Mouse (Mus musculus) forebrain, embryonic 14.5 days (tissue): Measurements from ENCODE around the gene Zkscan17. TPM values are rescaled to one million over a fixed set of nuclear protein-coding genes. Genes with fewer than 3 reads are reported as not detected.

Source experiments
- ATAC-seq: fragments of 200-750 bp; cut with Nextera tagmentation; 2 replicates; pipeline ENCODE4 v1.8.0; 2017; ENCODE audit warnings: mild to moderate bottlenecking, moderate library complexity
- DNase-seq: peaks from one replicate; pipeline ENCODE4 v3.0.0-alpha.2; 2015; ENCODE audit warnings: low spot score
- H3K27ac ChIP-seq: fragments of 300-500 bp; sonication (generic); 2 replicates; pipeline ENCODE4 v1.5.1; 2014; ENCODE audit warnings: low read depth, mild to moderate bottlenecking, control low read depth, low read length, moderate library complexity
- H3K27me3 ChIP-seq: fragments of 300-500 bp; sonication (generic); replicated peaks from 2 replicates; pipeline ENCODE4 v1.6.1; 2014; ENCODE audit warnings: low read length, control low read depth, mixed read lengths; ENCODE audit not compliant: control insufficient read depth, insufficient read depth
- H3K36me3 ChIP-seq: fragments of 300-500 bp; sonication (generic); 2 replicates; pipeline ENCODE4 v1.6.1; 2014; ENCODE audit warnings: low read length, control low read depth; ENCODE audit not compliant: control insufficient read depth, insufficient read depth
- H3K4me1 ChIP-seq: fragments of 300-500 bp; sonication (generic); 2 replicates; pipeline ENCODE4 v1.6.1; 2014; ENCODE audit warnings: antibody characterized with exemption, low read length, control low read depth; ENCODE audit not compliant: control insufficient read depth, insufficient read depth
- H3K4me2 ChIP-seq: fragments of 300-500 bp; sonication (generic); 2 replicates; pipeline ENCODE4 v1.6.1; 2014; ENCODE audit warnings: mild to moderate bottlenecking, control low read depth, low read length
- H3K4me3 ChIP-seq: fragments of 300-500 bp; sonication (generic); 2 replicates; pipeline ENCODE4 v1.5.1; 2014; ENCODE audit warnings: low read depth, low read length, control low read depth
- H3K9ac ChIP-seq: fragments of 300-500 bp; sonication (generic); 2 replicates; pipeline ENCODE4 v1.6.1; 2014; ENCODE audit warnings: mild to moderate bottlenecking, low read length, control low read depth, moderate library complexity
- H3K9me3 ChIP-seq: fragments of 300-500 bp; sonication (generic); replicated peaks from 2 replicates; pipeline ENCODE4 v1.6.1; 2016; ENCODE audit warnings: low read length, control low read depth, mixed read lengths; ENCODE audit not compliant: control insufficient read depth
- WGBS: fragments of 180-500 bp; shearing (Covaris S2); extraction: QIAGEN DNeasy Blood & Tissue Kit; methylation state at CpG from one replicate; pipeline ENCODE4 v1.1.7; 2014; 5-methylcytosine and 5-hydroxymethylcytosine counted together
- polyA plus RNA-seq: library from polyadenylated mRNA; unstranded; fragments of >200 nt; fragmentation: Nextera tagmentation; extraction: Ambion mirVana; gene quantifications from 2 replicates; pipeline ENCODE4 v1.2.1, GENCODE M21; 2014

The Zkscan17 gene
- polyA plus RNA-seq, 1 experiment from 2014 or later = 11.4 TPM

GRCm38 (mm10) chr11:59496672-59497310 lies 29.8 kb downstream of the Zkscan17 start:
- WGBS = 90% methylated on average over 6 of the region's 6 CpGs
- Histone ChIP-seq H3K9ac (no peak overlapping the region), H3K9me3 (no peaks in the 10 kb centered on the region), H3K27me3 (no peaks in the 10 kb centered on the region), H3K4me3 (no peak overlapping the region), H3K27ac (no peak overlapping the region), H3K4me1 (no peaks in the 10 kb centered on the region), H3K4me2 (no peak overlapping the region), H3K36me3 (peaks cover 92% of the 10 kb centered on the region)
- DNase-seq = no peak
- ATAC-seq = no peak

DNA sequence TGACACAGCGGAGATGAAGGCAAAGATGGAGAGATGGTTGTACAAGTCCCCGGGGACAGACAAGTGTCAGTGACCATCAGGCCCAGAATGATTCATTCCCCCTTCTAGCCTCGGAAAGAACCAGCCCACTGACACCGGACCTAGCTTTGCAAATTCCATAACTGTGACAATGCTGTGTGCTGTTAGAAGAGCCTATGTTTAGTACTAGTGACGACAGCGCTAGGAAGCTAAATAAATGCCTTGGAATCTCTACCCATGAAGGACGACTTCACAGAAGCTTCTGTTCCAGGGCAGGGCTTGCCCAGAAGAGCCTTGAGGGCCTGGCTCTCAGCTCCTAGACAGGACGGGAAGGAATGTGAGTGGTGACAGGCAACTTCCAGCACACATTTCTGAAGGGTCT lies 40.3 kb downstream of the Zkscan17 start:
- Histone ChIP-seq H3K4me2 (no peak overlapping the region), H3K4me3 (no peak overlapping the region), H3K4me1 (no peaks in the 10 kb centered on the region), H3K9ac (no peak overlapping the region), H3K36me3 (peaks cover 54% of the 10 kb centered on the region), H3K9me3 (no peaks in the 10 kb centered on the region), H3K27me3 (no peaks in the 10 kb centered on the region), H3K27ac (no peak overlapping the region)
- DNase-seq = no peak
- 92% methylated on average over 8 of the region's 8 CpGs for WGBS
- ATAC-seq = no peak

DNA sequence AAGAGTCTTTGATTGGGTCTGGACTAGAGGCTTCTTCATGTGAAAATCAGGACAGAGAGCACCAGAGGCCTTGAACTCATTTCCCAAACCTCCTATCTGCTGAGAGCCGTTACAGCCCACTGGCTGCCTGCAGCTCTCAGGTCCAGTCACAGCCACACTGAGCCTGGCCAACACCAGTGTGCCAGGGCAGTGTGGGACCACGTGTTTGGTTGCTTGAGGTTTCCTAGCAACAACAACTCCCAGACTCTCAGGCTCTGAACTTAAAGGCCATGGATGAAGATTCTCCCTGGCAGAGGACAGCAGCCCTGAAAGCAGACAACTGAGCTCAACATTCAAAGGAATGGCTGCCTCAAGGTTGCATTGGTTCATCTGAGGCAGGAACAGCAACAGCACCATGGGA lies 40.9 kb downstream of the Zkscan17 start:
- H3K27me3 ChIP-seq = no peaks in the 10 kb centered on the region
- H3K4me3 ChIP-seq = no peak overlapping the region
- H3K27ac ChIP-seq = no peak overlapping the region
- no peak overlapping the region for H3K9ac ChIP-seq
- no peaks in the 10 kb centered on the region for H3K9me3 ChIP-seq
- H3K4me2 ChIP-seq = no peak overlapping the region
- ATAC-seq (no peak), DNase-seq (no peak)
- no peaks in the 10 kb centered on the region for H3K4me1 ChIP-seq
- WGBS = 64% methylated on average over 2 of the region's 2 CpGs
- H3K36me3 ChIP-seq = peaks cover 49% of the 10 kb centered on the region

- no peak overlapping the region for H3K4me2 ChIP-seq
- 5% methylated on average over 2 of the region's 2 CpGs for WGBS
- ATAC-seq (no peak), DNase-seq (peak; percentile 88)
- H3K4me1 ChIP-seq = no peaks in the 10 kb centered on the region
- no peaks in the 10 kb centered on the region for H3K9me3 ChIP-seq
- no peak overlapping the region for H3K27ac ChIP-seq
- H3K4me3 ChIP-seq = no peak overlapping the region
- no peak overlapping the region for H3K9ac ChIP-seq
- H3K27me3 ChIP-seq = no peaks in the 10 kb centered on the region
- peaks cover 31% of the 10 kb centered on the region for H3K36me3 ChIP-seq
Measured at GRCm38 (mm10) chr11:59483212-59483611, 43.3 kb downstream of the Zkscan17 start.

DNA sequence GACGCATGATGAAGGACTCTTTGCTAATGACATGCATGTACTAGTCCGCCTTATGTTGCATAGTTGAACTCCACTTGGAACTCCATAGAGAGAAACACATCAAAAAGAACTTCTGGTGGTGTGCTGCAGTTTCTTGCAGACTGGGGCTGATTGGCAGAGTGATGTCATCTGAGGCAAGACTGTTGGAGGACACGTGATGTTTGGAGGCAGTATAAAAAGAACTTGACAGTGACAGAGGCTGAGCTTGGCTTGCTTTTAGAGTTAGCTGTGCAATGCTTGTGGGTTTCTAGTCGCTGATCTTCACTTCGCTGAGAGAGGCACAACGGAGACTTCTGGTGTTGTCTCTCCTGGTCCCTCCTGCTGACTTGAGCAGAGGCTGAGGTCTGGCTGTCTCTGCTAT lies 49.3 kb downstream of the Zkscan17 start:
- Histone ChIP-seq H3K4me3 (no peak overlapping the region), H3K4me2 (no peak overlapping the region), H3K36me3 (no peaks in the 10 kb centered on the region), H3K27me3 (no peaks in the 10 kb centered on the region), H3K9me3 (no peaks in the 10 kb centered on the region), H3K4me1 (no peaks in the 10 kb centered on the region), H3K27ac (no peak overlapping the region), H3K9ac (no peak overlapping the region)
- whole genome bisulfite sequencing = 71% methylated on average over 6 of the region's 6 CpGs
- no peak for ATAC-seq
- no peak for DNase-seq

GRCm38 (mm10) chr11:59472326-59472677 lies 54.2 kb downstream of the Zkscan17 start, which contains the start of gene Zfp867:
Gene Zfp867 (minus strand): TSS chr11:59472474.
- Histone ChIP-seq H3K4me1 (peaks cover 5% of the 10 kb centered on the region; the same call in 1 of the 2 replicates), H3K4me2 (peak within 1 kb of the TSS; percentile 80), H3K9ac (peak within 1 kb of the TSS; percentile 85), H3K4me3 (peak within 1 kb of the TSS; percentile 59), H3K27me3 (no peaks in the 10 kb centered on the region), H3K36me3 (no peaks in the 10 kb centered on the region), H3K9me3 (no peaks in the 10 kb centered on the region), H3K27ac (peak within 1 kb of the TSS; percentile 62; the same call in 1 of the 2 replicates)
- under 1% methylated on average over 19 of the region's 19 CpGs for WGBS
- ATAC-seq (peak; percentile 94), DNase-seq (peak; percentile 96)

- no peaks in the 10 kb centered on the region for H3K36me3 ChIP-seq
- ATAC-seq (peak; percentile 67), DNase-seq (peak; percentile 12)
- H3K9ac ChIP-seq = peak overlapping the region; percentile 85
- peak overlapping the region; percentile 59 for H3K4me3 ChIP-seq
- H3K4me2 ChIP-seq = peak overlapping the region; percentile 80
- H3K4me1 ChIP-seq = peaks cover 5% of the 10 kb centered on the region; the same call in 1 of the 2 replicates
- WGBS = 8% methylated on average over 37 of the region's 37 CpGs
- H3K27me3 ChIP-seq = no peaks in the 10 kb centered on the region
- no peaks in the 10 kb centered on the region for H3K9me3 ChIP-seq
- H3K27ac ChIP-seq = peak overlapping the region; percentile 62; the same call in 1 of the 2 replicates
Measured at GRCm38 (mm10) chr11:59471413-59472325, 54.9 kb downstream of the Zkscan17 start.

GRCm38 (mm10) chr11:59460459-59460858 lies 66.1 kb downstream of the Zkscan17 start:
- DNase-seq = no peak
- Histone ChIP-seq H3K36me3 (peaks cover 64% of the 10 kb centered on the region), H3K4me1 (no peaks in the 10 kb centered on the region), H3K27me3 (no peaks in the 10 kb centered on the region), H3K27ac (no peak overlapping the region), H3K9me3 (peaks cover 16% of the 10 kb centered on the region), H3K4me3 (no peak overlapping the region), H3K9ac (no peak overlapping the region), H3K4me2 (no peak overlapping the region)
- WGBS = 96% methylated on average over 2 of the region's 2 CpGs
- ATAC-seq = no peak

- 65% methylated on average over 5 of the region's 5 CpGs for WGBS
Measured at GRCm38 (mm10) chr11:59458973-59459372, 67.6 kb downstream of the Zkscan17 start.

More at GRCm38 (mm10) chr11:59458973-59459372, 67.6 kb downstream of the Zkscan17 start:
- Histone ChIP-seq H3K4me2 (no peak overlapping the region), H3K27ac (no peak overlapping the region), H3K27me3 (no peaks in the 10 kb centered on the region), H3K36me3 (peaks cover 70% of the 10 kb centered on the region), H3K9me3 (peaks cover 11% of the 10 kb centered on the region), H3K4me3 (no peak overlapping the region), H3K4me1 (no peaks in the 10 kb centered on the region), H3K9ac (no peak overlapping the region)
- ATAC-seq = no peak
- no peak for DNase-seq
